Mouse (Mus musculus): Measurements from ENCODE around the gene Cdh12. TPM values are rescaled to one million over a fixed set of nuclear protein-coding genes. Genes with fewer than 3 reads are reported as not detected.
"Not testable (repeated sequence)": the region's sequence is repeated elsewhere in the genome, so short reads cannot be mapped to it uniquely, and the experiment has no call there.

Cdh12 gene
- polyA plus RNA-seq, 1 experiment from 2014 or later: 0.36 TPM

GRCm38 (mm10) chr15:21315457-21315856 lies 866.4 kb downstream of the Cdh12 start:
- ATAC-seq (ENCODE audit: low FRiP score, low read depth): no peak
- no peaks in the 10 kb centered on the region for H3K4me1 ChIP-seq
- H3K4me3 ChIP-seq: no peak overlapping the region
- WGBS: 79% methylated on average over 3 of the region's 3 CpGs
- no peaks in the 10 kb centered on the region for H3K27me3 ChIP-seq
- H3K9ac ChIP-seq: no peak overlapping the region
- H3K27ac ChIP-seq: no peak overlapping the region
- H3K36me3 ChIP-seq: no peaks in the 10 kb centered on the region
- H3K4me2 ChIP-seq (replicated peaks): no peak overlapping the region
- H3K9me3 ChIP-seq: no peaks in the 10 kb centered on the region

GRCm38 (mm10) chr15:21343853-21344252 lies 894.8 kb downstream of the Cdh12 start:
- no peaks in the 10 kb centered on the region for H3K27me3 ChIP-seq
- no peak overlapping the region for H3K9ac ChIP-seq
- no peaks in the 10 kb centered on the region for H3K9me3 ChIP-seq
- no peak for ATAC-seq (ENCODE audit: low FRiP score, low read depth)
- H3K4me1 ChIP-seq: no peaks in the 10 kb centered on the region
- no peaks in the 10 kb centered on the region for H3K36me3 ChIP-seq
- no peak overlapping the region for H3K4me3 ChIP-seq
- no peak overlapping the region for H3K27ac ChIP-seq
- no peak overlapping the region for H3K4me2 ChIP-seq (replicated peaks)

GRCm38 (mm10) chr15:21344323-21344722 lies 895.3 kb downstream of the Cdh12 start:
- H3K9ac ChIP-seq: no peak overlapping the region
- H3K4me2 ChIP-seq (replicated peaks): no peak overlapping the region
- no peaks in the 10 kb centered on the region for H3K9me3 ChIP-seq
- H3K36me3 ChIP-seq: no peaks in the 10 kb centered on the region
- no peak for ATAC-seq (ENCODE audit: low FRiP score, low read depth)
- H3K27ac ChIP-seq: no peak overlapping the region
- H3K27me3 ChIP-seq: no peaks in the 10 kb centered on the region
- 66% methylated on average over 2 of the region's 2 CpGs for WGBS
- no peak overlapping the region for H3K4me3 ChIP-seq
- H3K4me1 ChIP-seq: no peaks in the 10 kb centered on the region

GRCm38 (mm10) chr15:21344749-21345148 lies 895.7 kb downstream of the Cdh12 start:
- Histone ChIP-seq H3K4me1 (no peaks in the 10 kb centered on the region), H3K4me2 (replicated peaks) (no peak overlapping the region), H3K36me3 (no peaks in the 10 kb centered on the region), H3K4me3 (no peak overlapping the region), H3K27me3 (no peaks in the 10 kb centered on the region), H3K27ac (no peak overlapping the region), H3K9me3 (no peaks in the 10 kb centered on the region), H3K9ac (no peak overlapping the region)
- ATAC-seq (ENCODE audit: low FRiP score, low read depth): no peak
- 68% methylated on average over 3 of the region's 3 CpGs for WGBS

GRCm38 (mm10) chr15:21355356-21356101 lies 906.5 kb downstream of the Cdh12 start:
- Histone ChIP-seq H3K4me3 (no peak overlapping the region), H3K4me2 (replicated peaks) (no peak overlapping the region), H3K27ac (no peak overlapping the region), H3K4me1 (no peaks in the 10 kb centered on the region), H3K9ac (no peak overlapping the region), H3K36me3 (no peaks in the 10 kb centered on the region), H3K9me3 (no peaks in the 10 kb centered on the region), H3K27me3 (no peaks in the 10 kb centered on the region)
- WGBS: 86% methylated on average over 5 of the region's 5 CpGs
- ATAC-seq (ENCODE audit: low FRiP score, low read depth): no peak

GRCm38 (mm10) chr15:21366366-21366765 lies 917.3 kb downstream of the Cdh12 start:
- H3K9me3 ChIP-seq: no peaks in the 10 kb centered on the region
- no peak overlapping the region for H3K9ac ChIP-seq
- H3K27me3 ChIP-seq: no peaks in the 10 kb centered on the region
- no peak overlapping the region for H3K4me2 ChIP-seq (replicated peaks)
- no peak overlapping the region for H3K27ac ChIP-seq
- no peaks in the 10 kb centered on the region for H3K36me3 ChIP-seq
- H3K4me1 ChIP-seq: no peaks in the 10 kb centered on the region
- ATAC-seq (ENCODE audit: low FRiP score, low read depth): no peak
- H3K4me3 ChIP-seq: no peak overlapping the region

- Histone ChIP-seq H3K4me2 (replicated peaks) (no peak overlapping the region), H3K4me3 (no peak overlapping the region), H3K9me3 (no peaks in the 10 kb centered on the region), H3K27ac (no peak overlapping the region), H3K36me3 (no peaks in the 10 kb centered on the region), H3K9ac (no peak overlapping the region), H3K4me1 (no peaks in the 10 kb centered on the region), H3K27me3 (no peaks in the 10 kb centered on the region)
- ATAC-seq (ENCODE audit: low FRiP score, low read depth): no peak
- WGBS: 60% methylated on average over 5 of the region's 5 CpGs
Observed at GRCm38 (mm10) chr15:21375460-21375859, 926.4 kb downstream of the Cdh12 start.

GRCm38 (mm10) chr15:21375871-21376270 lies 926.8 kb downstream of the Cdh12 start:
- WGBS: 75% methylated on average over 3 of the region's 3 CpGs
- no peak for ATAC-seq (ENCODE audit: low FRiP score, low read depth)
- Histone ChIP-seq H3K27ac (no peak overlapping the region), H3K4me3 (no peak overlapping the region), H3K27me3 (no peaks in the 10 kb centered on the region), H3K9ac (no peak overlapping the region), H3K9me3 (no peaks in the 10 kb centered on the region), H3K4me1 (no peaks in the 10 kb centered on the region), H3K4me2 (replicated peaks) (no peak overlapping the region), H3K36me3 (no peaks in the 10 kb centered on the region)

GRCm38 (mm10) chr15:21391442-21391841 lies 942.4 kb downstream of the Cdh12 start:
- H3K4me3 ChIP-seq; H3K27me3 ChIP-seq; H3K9me3 ChIP-seq; H3K9ac ChIP-seq; H3K36me3 ChIP-seq; H3K27ac ChIP-seq; ATAC-seq (ENCODE audit: low FRiP score, low read depth); H3K4me2 ChIP-seq (replicated peaks); H3K4me1 ChIP-seq: not testable (repeated sequence)
- 82% methylated on average over 14 of the region's 14 CpGs for WGBS

GRCm38 (mm10) chr15:21393080-21393479 lies 944.0 kb downstream of the Cdh12 start:
- Histone ChIP-seq H3K36me3 (no peaks in the 10 kb centered on the region), H3K9me3 (no peaks in the 10 kb centered on the region), H3K27ac (no peak overlapping the region), H3K4me3 (no peak overlapping the region), H3K9ac (no peak overlapping the region), H3K27me3 (no peaks in the 10 kb centered on the region), H3K4me2 (replicated peaks) (no peak overlapping the region), H3K4me1 (no peaks in the 10 kb centered on the region)
- no peak for ATAC-seq (ENCODE audit: low FRiP score, low read depth)
- WGBS: 83% methylated on average over 3 of the region's 3 CpGs

- Histone ChIP-seq H3K27ac (no peak overlapping the region), H3K27me3 (no peaks in the 10 kb centered on the region), H3K36me3 (no peaks in the 10 kb centered on the region), H3K9me3 (no peaks in the 10 kb centered on the region), H3K9ac (no peak overlapping the region), H3K4me3 (no peak overlapping the region), H3K4me1 (no peaks in the 10 kb centered on the region), H3K4me2 (replicated peaks) (no peak overlapping the region)
- 78% methylated on average over 6 of the region's 6 CpGs for WGBS
- ATAC-seq (ENCODE audit: low FRiP score, low read depth): no peak
Observed at GRCm38 (mm10) chr15:21405196-21405595, 956.1 kb downstream of the Cdh12 start.

GRCm38 (mm10) chr15:21407324-21408044 lies 958.4 kb downstream of the Cdh12 start:
- peak; percentile 28; the same call in 1 of the 2 replicates for ATAC-seq (ENCODE audit: low FRiP score, low read depth)
- no peak overlapping the region for H3K4me2 ChIP-seq (replicated peaks)
- no peaks in the 10 kb centered on the region for H3K4me1 ChIP-seq
- no peaks in the 10 kb centered on the region for H3K9me3 ChIP-seq
- no peaks in the 10 kb centered on the region for H3K27me3 ChIP-seq
- no peaks in the 10 kb centered on the region for H3K36me3 ChIP-seq
- no peak overlapping the region for H3K4me3 ChIP-seq
- H3K9ac ChIP-seq: no peak overlapping the region
- WGBS: 65% methylated on average over 2 of the region's 2 CpGs
- H3K27ac ChIP-seq: no peak overlapping the region

GRCm38 (mm10) chr15:21437347-21437746 lies 988.3 kb downstream of the Cdh12 start:
- no peak overlapping the region for H3K4me3 ChIP-seq
- 78% methylated on average over 4 of the region's 4 CpGs for WGBS
- ATAC-seq (ENCODE audit: low FRiP score, low read depth): no peak
- H3K4me2 ChIP-seq (replicated peaks): no peak overlapping the region
- no peaks in the 10 kb centered on the region for H3K4me1 ChIP-seq
- H3K27ac ChIP-seq: no peak overlapping the region
- no peaks in the 10 kb centered on the region for H3K9me3 ChIP-seq
- H3K9ac ChIP-seq: no peak overlapping the region
- no peaks in the 10 kb centered on the region for H3K27me3 ChIP-seq
- no peaks in the 10 kb centered on the region for H3K36me3 ChIP-seq

All from limb, embryonic 13.5 days (tissue).